In the genomic region with DNA sequence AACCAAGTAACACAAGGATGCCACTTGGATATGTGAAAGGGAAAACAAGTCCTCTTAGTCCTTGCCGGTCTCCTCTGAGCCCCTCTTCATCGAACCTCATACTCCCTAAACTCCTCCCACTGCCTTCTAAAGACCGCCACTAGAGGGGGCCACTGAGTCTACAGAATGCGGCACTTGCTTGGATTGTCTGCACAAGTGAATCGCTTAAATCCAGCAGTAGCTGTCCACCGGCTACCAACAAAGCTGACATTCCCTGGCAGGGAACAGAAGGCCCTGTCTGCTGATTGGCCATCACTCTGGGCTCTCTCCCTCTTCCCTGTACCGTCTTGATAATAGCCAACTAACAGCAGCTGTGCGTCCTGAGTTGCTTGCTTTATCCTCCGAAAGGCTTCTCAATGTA, we compare ENCODE assay signal across 8 mouse cellular contexts. TPM values are rescaled to one million over a fixed set of nuclear protein-coding genes. Genes with fewer than 3 reads are reported as not detected.
DNase-seq lines count a peak whose midpoint lies in the region; ATAC-seq and TF ChIP-seq lines count a peak whose summit lies in the region.

No protein-coding gene starts in this region.

- no peaks in the 10 kb centered on the region for H3K27me3 ChIP-seq in heart, embryonic 11.5 days (ENCODE audit: control insufficient read depth, insufficient read depth, low read length)
- H3K27me3 ChIP-seq in kidney, embryonic 15.5 days = no peaks in the 10 kb centered on the region
- H3K27me3 ChIP-seq in limb, embryonic 15.5 days = no peaks in the 10 kb centered on the region

- no peak overlapping the region for H3K4me2 ChIP-seq in heart, embryonic 11.5 days
- no peak overlapping the region for H3K4me2 ChIP-seq in kidney, embryonic 15.5 days
- no peak overlapping the region for H3K4me2 ChIP-seq in limb, embryonic 15.5 days

- no peaks in the 10 kb centered on the region for H3K36me3 ChIP-seq in heart, embryonic 11.5 days (ENCODE audit: control insufficient read depth, insufficient read depth, low read length)
- H3K36me3 ChIP-seq in kidney, embryonic 15.5 days = peaks cover 31% of the 10 kb centered on the region
- peaks cover 72% of the 10 kb centered on the region for H3K36me3 ChIP-seq in limb, embryonic 15.5 days

- H3K4me3 ChIP-seq in bone marrow, adult 2 months (replicated peaks; ENCODE audit: control insufficient read depth, low read depth, low read length) = no peak overlapping the region
- H3K4me3 ChIP-seq in embryonic fibroblast, embryonic 13.5 days (ENCODE audit: insufficient read depth, low read length) = no peak overlapping the region
- no peak overlapping the region for H3K4me3 ChIP-seq in heart, embryonic 11.5 days (ENCODE audit: low read depth, low read length)
- H3K4me3 ChIP-seq in kidney, embryonic 15.5 days (replicated peaks) = no peak overlapping the region
- H3K4me3 ChIP-seq in limb, embryonic 15.5 days = no peak overlapping the region

- H3K4me1 ChIP-seq in bone marrow, adult 2 months (ENCODE audit: control insufficient read depth, insufficient read depth, low read length) = no peaks in the 10 kb centered on the region
- H3K4me1 ChIP-seq in embryonic fibroblast, embryonic 13.5 days (ENCODE audit: control insufficient read depth, insufficient read depth, low read length) = no peaks in the 10 kb centered on the region
- H3K4me1 ChIP-seq in heart, embryonic 11.5 days (ENCODE audit: control insufficient read depth, insufficient read depth, low read length) = no peaks in the 10 kb centered on the region
- peaks cover 3% of the 10 kb centered on the region for H3K4me1 ChIP-seq in kidney, embryonic 15.5 days
- H3K4me1 ChIP-seq in limb, embryonic 15.5 days = peaks cover 2% of the 10 kb centered on the region; the same call in 1 of the 2 replicates

- H3K9ac ChIP-seq in heart, embryonic 11.5 days (ENCODE audit: low read depth, low read length) = no peak overlapping the region
- H3K9ac ChIP-seq in kidney, embryonic 15.5 days = no peak overlapping the region
- H3K9ac ChIP-seq in limb, embryonic 15.5 days = no peak overlapping the region

- TF ChIP-seq POLR2A in bone marrow, adult 2 months (IDR thresholded peaks at IDR 0.05; ENCODE audit: borderline replicate concordance, control insufficient read depth, low read depth, low read length) = no peak
- no peak for TF ChIP-seq POLR2A in embryonic fibroblast, embryonic 13.5 days (IDR thresholded peaks at IDR 0.05; ENCODE audit: low read depth, low read length)

- 0 out of 2 replicates have a peak, but pooled peaks have one; percentile 43 for ATAC-seq in heart, embryonic 11.5 days (replicated peaks; ENCODE audit: insufficient number of reproducible peaks, low FRiP score, low TSS enrichment)
- peak; percentile 75 for ATAC-seq in kidney, embryonic 15.5 days (replicated peaks; ENCODE audit: low FRiP score)
- peak; percentile 71; the same call in 1 of the 2 replicates for ATAC-seq in limb, embryonic 15.5 days (ENCODE audit: insufficient number of reproducible peaks, low FRiP score, low TSS enrichment, low read depth)
- peak; percentile 74 for ATAC-seq in monocyte, adult 5-6 weeks (replicated peaks; ENCODE audit: insufficient number of reproducible peaks, low FRiP score, low TSS enrichment, poor library complexity, severe bottlenecking)

- H3K9me3 ChIP-seq in heart, embryonic 11.5 days (replicated peaks; ENCODE audit: control insufficient read depth, low read length) = no peaks in the 10 kb centered on the region
- no peaks in the 10 kb centered on the region for H3K9me3 ChIP-seq in kidney, embryonic 15.5 days (replicated peaks)
- no peaks in the 10 kb centered on the region for H3K9me3 ChIP-seq in limb, embryonic 15.5 days

- DNase-seq in 416B (ENCODE audit: low read depth) = peak; percentile 85
- DNase-seq in spleen, postnatal 4 days (ENCODE audit: low spot score in 2 of 2) = peak; percentile 87 to 96

- peak; percentile 85 for TF ChIP-seq CTCF in bone marrow, adult 2 months (IDR thresholded peaks at IDR 0.05; ENCODE audit: control insufficient read depth, insufficient read depth, low read length)
- peak; percentile 61; the same call in 1 of the 2 replicates for TF ChIP-seq CTCF in embryonic fibroblast, embryonic 13.5 days (IDR thresholded peaks at IDR 0.05; ENCODE audit: borderline replicate concordance, insufficient read depth, low read length)

- H3K27ac ChIP-seq in bone marrow, adult 2 months (ENCODE audit: control insufficient read depth, insufficient read depth, low read depth, low read length, poor library complexity) = no peak overlapping the region
- H3K27ac ChIP-seq in embryonic fibroblast, embryonic 13.5 days (ENCODE audit: insufficient read depth, low read length) = no peak overlapping the region
- H3K27ac ChIP-seq in heart, embryonic 11.5 days (ENCODE audit: low read depth, low read length) = no peak overlapping the region
- no peak overlapping the region for H3K27ac ChIP-seq in kidney, embryonic 15.5 days
- no peak overlapping the region for H3K27ac ChIP-seq in limb, embryonic 15.5 days

- WGBS in bone marrow, adult 2 months = 22% methylated on average over 9 of the region's 9 CpGs
- 13% methylated on average over 9 of the region's 9 CpGs for WGBS in heart, embryonic 11.5 days (ENCODE audit: insufficient replicate concordance)
- 11% methylated on average over 9 of the region's 9 CpGs for WGBS in kidney, embryonic 15.5 days
- WGBS in limb, embryonic 15.5 days = 12% methylated on average over 9 of the region's 9 CpGs

RNA-seq across cellular contexts. Expression of a gene that starts 7.2 kb away (rescaled TPM):
- 3.3 TPM in 1 of 2 replicates, not detected in the other for polyA plus RNA-seq in bone marrow, adult 2 months (2011; ENCODE audit: insufficient read depth, insufficient read length, low replicate concordance, missing spikeins)
- 0.45 and 0.72 TPM in 2 replicates for polyA plus RNA-seq in embryonic fibroblast, embryonic 13.5 days (2011; ENCODE audit: insufficient read length, low read depth, missing spikeins)
- 5.4 and 6.6 TPM in 2 replicates for polyA plus RNA-seq in heart, embryonic 11.5 days (2014; fragmentation: Nextera tagmentation; extraction: Ambion mirVana)
- 1.1 and 2.9 TPM in 2 replicates for polyA plus RNA-seq in kidney, embryonic 15.5 days (2015; fragmentation: Nextera tagmentation; extraction: Ambion mirVana)
- polyA plus RNA-seq in limb, embryonic 15.5 days (2015; fragmentation: Nextera tagmentation; extraction: Ambion mirVana) = 0.96 and 3.2 TPM in 2 replicates
- total RNA-seq in monocyte, adult 5-6 weeks (2017) = 0.19 TPM in 1 of 3 replicates, not detected in the others

RNA-seq across cellular contexts. Expression of a gene that starts 10.2 kb away (rescaled TPM):
- polyA plus RNA-seq in bone marrow, adult 2 months (2011; ENCODE audit: insufficient read depth, insufficient read length, low replicate concordance, missing spikeins) = 0.59 and 2.7 TPM in 2 replicates
- polyA plus RNA-seq in embryonic fibroblast, embryonic 13.5 days (2011; ENCODE audit: insufficient read length, low read depth, missing spikeins) = 72.7 and 76.7 TPM in 2 replicates
- polyA plus RNA-seq in heart, embryonic 11.5 days (2014; fragmentation: Nextera tagmentation; extraction: Ambion mirVana) = 13.8 and 15.8 TPM in 2 replicates
- polyA plus RNA-seq in kidney, embryonic 15.5 days (2015; fragmentation: Nextera tagmentation; extraction: Ambion mirVana) = 23.7 and 28.6 TPM in 2 replicates
- polyA plus RNA-seq in limb, embryonic 15.5 days (2015; fragmentation: Nextera tagmentation; extraction: Ambion mirVana) = 43.7 and 62.3 TPM in 2 replicates
- total RNA-seq in monocyte, adult 5-6 weeks (2017) = 0.39 TPM in 1 of 3 replicates, not detected in the others

RNA-seq across cellular contexts. Expression of a gene that starts 16.5 kb away (rescaled TPM):
- 0.56 and 2.4 TPM in 2 replicates for polyA plus RNA-seq in bone marrow, adult 2 months (2011; ENCODE audit: insufficient read depth, insufficient read length, low replicate concordance, missing spikeins)
- polyA plus RNA-seq in embryonic fibroblast, embryonic 13.5 days (2011; ENCODE audit: insufficient read length, low read depth, missing spikeins) = 0.55 and 0.63 TPM in 2 replicates
- polyA plus RNA-seq in heart, embryonic 11.5 days (2014; fragmentation: Nextera tagmentation; extraction: Ambion mirVana) = 0.69 and 0.80 TPM in 2 replicates
- 1.2 and 1.6 TPM in 2 replicates for polyA plus RNA-seq in kidney, embryonic 15.5 days (2015; fragmentation: Nextera tagmentation; extraction: Ambion mirVana)
- polyA plus RNA-seq in limb, embryonic 15.5 days (2015; fragmentation: Nextera tagmentation; extraction: Ambion mirVana) = 1.6 and 2.9 TPM in 2 replicates
- 0.38 TPM in 1 of 3 replicates, not detected in the others for total RNA-seq in monocyte, adult 5-6 weeks (2017)

RNA-seq across cellular contexts. Expression of a gene that starts 18.0 kb away (rescaled TPM):
- polyA plus RNA-seq in bone marrow, adult 2 months (2011; ENCODE audit: insufficient read depth, insufficient read length, low replicate concordance, missing spikeins) = 131 and 148 TPM in 2 replicates
- 42.0 and 61.1 TPM in 2 replicates for polyA plus RNA-seq in embryonic fibroblast, embryonic 13.5 days (2011; ENCODE audit: insufficient read length, low read depth, missing spikeins)
- polyA plus RNA-seq in heart, embryonic 11.5 days (2014; fragmentation: Nextera tagmentation; extraction: Ambion mirVana) = 137 and 153 TPM in 2 replicates
- polyA plus RNA-seq in kidney, embryonic 15.5 days (2015; fragmentation: Nextera tagmentation; extraction: Ambion mirVana) = 178 and 185 TPM in 2 replicates
- polyA plus RNA-seq in limb, embryonic 15.5 days (2015; fragmentation: Nextera tagmentation; extraction: Ambion mirVana) = 124 and 141 TPM in 2 replicates
- total RNA-seq in monocyte, adult 5-6 weeks (2017) = 0.32 to 5.8 TPM in 2 of 3 replicates, not detected in the other

RNA-seq across cellular contexts. Expression of a gene that starts 18.0 kb away (rescaled TPM):
- polyA plus RNA-seq in bone marrow, adult 2 months (2011; ENCODE audit: insufficient read depth, insufficient read length, low replicate concordance, missing spikeins) = 44.1 and 53.9 TPM in 2 replicates
- polyA plus RNA-seq in embryonic fibroblast, embryonic 13.5 days (2011; ENCODE audit: insufficient read length, low read depth, missing spikeins) = 87.6 and 105 TPM in 2 replicates
- polyA plus RNA-seq in heart, embryonic 11.5 days (2014; fragmentation: Nextera tagmentation; extraction: Ambion mirVana) = 87.3 and 98.3 TPM in 2 replicates
- 149 and 175 TPM in 2 replicates for polyA plus RNA-seq in kidney, embryonic 15.5 days (2015; fragmentation: Nextera tagmentation; extraction: Ambion mirVana)
- 134 and 136 TPM in 2 replicates for polyA plus RNA-seq in limb, embryonic 15.5 days (2015; fragmentation: Nextera tagmentation; extraction: Ambion mirVana)
- total RNA-seq in monocyte, adult 5-6 weeks (2017) = 34.6 to 45.5 TPM (median 35.5 TPM) in 3 replicates
